Mouse (Mus musculus) layer of hippocampus, postnatal 10 days (tissue): ENCODE results near the gene Rlf. TPM values are rescaled to one million over a fixed set of nuclear protein-coding genes. Genes with fewer than 3 reads are reported as not detected.
A peak's percentile ranks its signal among the peaks of the same experiment; 100 is the strongest.
"Not testable (repeated sequence)": the region's sequence is repeated elsewhere in the genome, so short reads cannot be mapped to it uniquely, and the experiment has no call there.

Experiments
- DNase-seq, 2 experiments: peaks; one replicate each; pipeline ENCODE4 v3.0.0; 2021; ENCODE audit warnings: low spot score in 2 of 2
- total RNA-seq, 2 experiments: library from RNA; stranded (reverse); gene quantifications; 2 replicates each; pipeline ENCODE4 v1.2.3; 2021

Gene Rlf
- total RNA-seq, 2 experiments from 2014 or later, result 31.5 to 31.8 TPM

GRCm38 (mm10) chr4:121167656-121168055 lies 47.2 kb downstream of the Rlf start:
- DNase-seq, result no peak

DNA sequence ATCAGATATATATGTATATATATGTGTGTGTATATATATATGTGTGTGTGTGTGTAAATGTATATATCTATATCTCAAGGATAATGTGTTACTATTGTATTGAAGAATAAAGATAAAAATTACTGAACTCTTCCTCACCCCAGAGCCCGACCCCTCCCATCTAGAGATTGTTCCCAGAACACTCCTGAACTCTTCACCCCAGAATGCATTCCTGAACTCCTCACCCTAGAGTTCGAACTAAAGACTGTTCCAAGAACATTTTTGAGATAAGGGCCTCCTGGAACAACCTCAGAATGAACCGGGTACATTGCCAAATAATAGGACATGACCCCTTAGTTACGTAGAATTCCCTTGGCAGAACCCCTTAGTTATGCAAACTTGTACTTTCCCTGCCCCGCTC lies 48.2 kb downstream of the Rlf start:
- DNase-seq, result not testable (repeated sequence)

DNA sequence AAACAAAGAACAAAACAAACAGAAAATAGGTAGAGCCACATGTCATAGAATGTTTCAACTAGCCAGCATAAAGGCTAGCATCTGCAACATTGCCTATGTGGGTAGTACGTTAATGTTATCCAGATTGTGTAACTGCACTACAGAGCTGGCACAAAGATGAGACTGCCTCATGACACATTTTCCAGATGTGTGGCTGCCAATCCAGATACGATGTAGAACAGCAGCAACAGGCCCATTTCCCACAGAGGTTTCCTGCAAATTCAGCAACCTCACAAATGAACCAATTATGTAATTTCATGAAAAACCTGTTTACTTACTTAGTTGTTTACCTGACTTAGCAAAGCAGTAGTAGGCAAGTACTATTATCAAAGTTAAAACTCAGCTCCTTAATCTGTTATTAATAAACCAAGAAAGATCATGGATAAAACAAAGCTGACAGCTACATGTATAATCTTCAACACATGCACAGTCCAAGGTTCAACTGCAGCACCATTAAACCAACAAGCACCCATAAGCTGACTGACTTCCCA lies 51.3 kb downstream of the Rlf start:
- no peak for DNase-seq

GRCm38 (mm10) chr4:121109126-121109525 lies 105.8 kb downstream of the Rlf start, which contains the start of gene Tmco2:
Gene Tmco2 (minus strand): TSS chr4:121109226.
- DNase-seq, result no peak

DNA sequence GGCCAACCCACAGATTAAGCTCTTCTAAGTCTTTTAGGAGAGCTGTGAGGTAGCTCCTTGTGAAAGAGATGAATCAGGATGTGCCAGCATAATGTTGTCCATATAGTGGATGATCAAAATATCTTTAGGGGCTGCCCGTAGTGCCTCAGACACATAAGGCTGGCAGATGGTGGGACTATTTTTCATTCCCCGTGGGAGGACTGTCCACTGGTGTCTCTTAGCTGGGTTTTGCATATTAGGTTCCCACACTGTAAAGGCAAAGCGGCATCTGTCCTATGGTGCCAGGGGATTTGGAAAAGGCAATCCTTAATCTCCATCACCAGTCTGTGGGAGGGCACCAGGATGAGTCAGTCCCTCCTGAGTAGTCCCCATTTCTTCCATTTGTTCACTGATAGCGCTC lies 111.6 kb downstream of the Rlf start:
- no peak for DNase-seq

DNA sequence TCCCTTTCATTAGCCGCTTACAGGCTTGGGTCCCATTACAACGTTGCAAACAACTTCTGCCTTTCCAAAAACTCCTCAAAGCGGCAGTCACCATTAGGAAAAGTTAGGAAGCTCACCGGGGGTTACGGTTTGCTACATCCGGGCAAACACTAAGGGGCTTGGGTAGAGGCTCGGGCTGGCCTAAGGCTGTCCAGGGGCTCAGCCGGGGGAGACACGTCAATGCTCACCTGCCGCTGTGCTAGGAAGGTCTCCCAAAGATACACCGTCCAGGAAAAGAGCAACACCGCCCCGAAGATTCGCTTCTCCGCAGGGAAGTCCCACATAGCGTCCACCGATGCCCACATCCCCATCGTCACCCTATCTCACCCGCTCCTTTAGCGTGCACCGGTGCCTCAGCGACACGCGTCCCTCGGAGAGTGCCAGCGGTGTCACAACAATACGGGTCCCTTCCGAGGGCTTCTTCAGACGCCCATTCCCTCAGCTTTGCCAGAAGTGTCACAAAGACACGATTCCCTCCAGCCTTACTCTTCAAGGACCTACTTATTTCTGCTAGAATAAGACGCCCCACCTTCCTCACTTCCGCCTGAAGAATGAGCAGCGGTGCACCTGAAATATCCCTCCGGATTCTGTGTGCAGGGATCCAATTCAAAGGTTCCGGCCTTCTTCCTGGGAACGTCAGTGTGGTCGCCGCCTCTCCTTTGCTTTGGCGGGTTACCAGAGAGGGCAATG lies 117.1 kb downstream of the Rlf start, which contains the start of gene Zmpste24:
TSS of gene Zmpste24 (minus strand) at position 592 of the 729 bp plus-strand sequence.
- peak; percentile 91 to 92 for DNase-seq

Other genes starting within 250 kb of the Rlf start
- gene Smap2, start 197.8 kb downstream of the Rlf start, total RNA-seq, result 100 to 1,000 TPM; 123 to 131 TPM
- gene Col9a2, start 175.7 kb downstream of the Rlf start, total RNA-seq, result 10 to 100 TPM in 1 of 2 experiments, 1 to 10 TPM in 1; 8.7 to 11.4 TPM
- 10 to 100 TPM; 23.3 to 24.4 TPM for gene Zmpste24, start 116.8 kb downstream of the Rlf start, total RNA-seq
- not detected for gene Tmco2, start 105.9 kb downstream of the Rlf start, total RNA-seq
- not detected for gene Gm12888, start 109.8 kb upstream of the Rlf start, total RNA-seq
- not detected for gene Gm12886, start 208.0 kb upstream of the Rlf start, total RNA-seq